Mouse (Mus musculus) neural tube, embryonic 11.5 days (tissue): ENCODE results near the gene Dazl. TPM values are rescaled to one million over a fixed set of nuclear protein-coding genes. Genes with fewer than 3 reads are reported as not detected.

Source experiments
- ATAC-seq: fragments of 200-750 bp; cut with Nextera tagmentation; 2 replicates; pipeline ENCODE4 v1.8.0; 2017; ENCODE audit warnings: moderate number of reproducible peaks, mild to moderate bottlenecking, moderate TSS enrichment, moderate library complexity; ENCODE audit not compliant: insufficient read depth, low FRiP score, low TSS enrichment
- DNase-seq: peaks from one replicate; pipeline ENCODE4 v3.0.0-alpha.2; 2015; ENCODE audit warnings: low spot score
- H3K27ac ChIP-seq: fragments of 300-500 bp; sonication (generic); 2 replicates; pipeline ENCODE4 v1.5.1; 2014; ENCODE audit warnings: low read depth, mild to moderate bottlenecking, low read length
- H3K27me3 ChIP-seq: fragments of 300-500 bp; sonication (generic); 2 replicates; pipeline ENCODE4 v1.6.1; 2014; ENCODE audit warnings: mild to moderate bottlenecking, low read length, mixed read lengths; ENCODE audit not compliant: control insufficient read depth, insufficient read depth
- H3K36me3 ChIP-seq: fragments of 300-500 bp; sonication (generic); 2 replicates; pipeline ENCODE4 v1.6.1; 2014; ENCODE audit warnings: mild to moderate bottlenecking, low read length, moderate library complexity, mixed read lengths; ENCODE audit not compliant: control insufficient read depth, insufficient read depth
- H3K4me1 ChIP-seq: fragments of 300-500 bp; sonication (generic); 2 replicates; pipeline ENCODE4 v1.6.1; 2014; ENCODE audit warnings: low read length, mixed read lengths; ENCODE audit not compliant: control insufficient read depth, insufficient read depth
- H3K4me2 ChIP-seq: fragments of 300-500 bp; sonication (generic); 2 replicates; pipeline ENCODE4 v1.6.1; 2014; ENCODE audit warnings: low read depth, mild to moderate bottlenecking, moderate library complexity
- H3K4me3 ChIP-seq: fragments of 300-500 bp; sonication (generic); 2 replicates; pipeline ENCODE4 v1.5.1; 2014; ENCODE audit warnings: low read depth, low read length
- H3K9ac ChIP-seq: fragments of 300-500 bp; sonication (generic); 2 replicates; pipeline ENCODE4 v1.6.1; 2014; ENCODE audit warnings: mild to moderate bottlenecking, low read length
- H3K9me3 ChIP-seq: fragments of 300-500 bp; sonication (generic); 2 replicates; pipeline ENCODE4 v1.6.1; 2016; ENCODE audit warnings: low read length; ENCODE audit not compliant: control insufficient read depth
- WGBS: fragments of 180-500 bp; shearing (Covaris S2); extraction: QIAGEN DNeasy Blood & Tissue Kit; methylation state at CpG from one replicate; pipeline ENCODE4 v1.1.7; 2014; 5-methylcytosine and 5-hydroxymethylcytosine counted together
- polyA plus RNA-seq: library from polyadenylated mRNA; unstranded; fragments of >200 nt; fragmentation: Nextera tagmentation; extraction: Ambion mirVana; gene quantifications from 2 replicates; pipeline ENCODE4 v1.2.1, GENCODE M21; 2014

Gene Dazl
- polyA plus RNA-seq, 1 experiment from 2014 or later: not detected

DNA sequence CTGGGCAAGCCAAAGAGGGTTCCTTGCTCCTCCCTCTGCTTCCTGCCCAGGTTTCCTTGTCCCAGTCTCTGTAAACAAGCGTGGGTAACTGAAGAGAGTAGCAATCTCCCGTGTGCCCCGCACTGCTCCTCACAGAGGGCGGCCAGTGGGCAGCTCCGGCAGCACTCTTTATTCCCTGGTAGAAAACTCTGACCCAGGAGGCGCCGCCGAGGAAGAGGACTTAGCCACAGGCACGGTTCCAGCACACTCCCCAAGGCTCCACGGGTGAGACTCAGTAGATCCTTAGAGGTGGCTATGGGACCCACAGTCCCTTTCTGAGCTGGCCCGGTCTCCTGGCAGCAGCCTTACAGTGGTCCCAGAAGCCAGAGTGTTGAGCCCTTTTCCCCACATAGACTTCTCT is 50.1 kb downstream of the Dazl start:
- Histone ChIP-seq H3K4me1 (no peaks in the 10 kb centered on the region), H3K4me3 (no peak overlapping the region), H3K9me3 (no peaks in the 10 kb centered on the region), H3K27ac (no peak overlapping the region), H3K27me3 (no peaks in the 10 kb centered on the region), H3K9ac (no peak overlapping the region), H3K4me2 (no peak overlapping the region), H3K36me3 (no peaks in the 10 kb centered on the region)
- WGBS: 90% methylated on average over 11 of the region's 11 CpGs
- DNase-seq: no peak
- ATAC-seq: no peak

DNA sequence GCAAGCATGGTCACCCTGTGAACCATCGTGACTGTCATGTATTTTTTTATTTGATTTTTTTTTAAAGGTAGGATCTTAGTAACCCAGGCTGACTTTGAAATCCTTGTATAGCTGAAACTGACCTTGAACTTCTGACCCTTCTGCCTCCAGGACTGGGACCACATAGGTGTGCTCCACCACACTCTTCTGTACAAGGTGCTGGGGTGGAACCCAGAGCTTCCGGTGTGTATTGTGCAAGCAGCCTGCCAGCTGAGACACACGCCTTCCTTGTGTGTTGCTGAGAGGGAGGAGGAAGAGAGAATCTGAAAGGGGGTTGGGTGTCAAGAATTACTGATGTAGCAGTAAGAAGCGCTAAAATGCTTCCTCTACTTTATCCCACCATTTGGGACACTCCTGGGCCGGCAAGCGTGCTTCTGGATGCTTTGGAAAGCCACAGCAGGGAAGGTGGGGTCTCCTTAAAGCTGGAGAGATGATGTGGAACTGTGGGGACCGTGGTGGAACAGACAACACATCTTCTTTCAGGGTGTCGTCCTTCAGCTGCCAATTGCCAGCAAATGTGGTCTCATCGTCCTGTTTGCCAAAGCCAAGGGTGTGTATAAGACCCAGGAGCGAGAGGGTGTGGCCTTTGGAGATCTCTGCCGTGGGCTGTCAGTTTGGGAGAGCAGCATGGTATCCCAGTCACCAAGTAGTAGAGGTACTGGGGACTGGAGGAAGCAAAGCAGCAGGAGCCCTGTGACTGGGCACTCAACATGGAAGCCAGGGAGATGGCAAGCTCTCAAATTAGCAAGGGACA is 55.4 kb downstream of the Dazl start:
- Histone ChIP-seq H3K9ac (no peak overlapping the region), H3K4me1 (no peaks in the 10 kb centered on the region), H3K4me3 (no peak overlapping the region), H3K4me2 (no peak overlapping the region), H3K27me3 (no peaks in the 10 kb centered on the region), H3K27ac (no peak overlapping the region), H3K36me3 (no peaks in the 10 kb centered on the region), H3K9me3 (no peaks in the 10 kb centered on the region)
- 67% methylated on average over 11 of the region's 11 CpGs for whole genome bisulfite sequencing
- DNase-seq: no peak
- ATAC-seq: no peak; the same call in 1 of the 2 replicates

DNA sequence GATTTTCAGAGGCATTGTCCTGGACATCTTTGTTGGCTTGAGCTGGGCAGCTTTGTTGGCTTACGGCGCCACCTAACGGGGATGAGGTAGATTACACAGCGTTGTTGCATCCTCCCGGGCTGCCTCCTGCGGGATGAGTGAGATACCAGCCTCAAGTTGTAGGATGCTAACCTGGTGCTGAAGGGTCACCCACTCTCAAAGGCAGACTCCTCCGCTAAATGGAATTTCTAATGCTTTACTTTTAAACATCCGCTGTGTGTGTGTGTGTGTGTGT is 56.1 kb downstream of the Dazl start:
- Histone ChIP-seq H3K9me3 (no peaks in the 10 kb centered on the region), H3K36me3 (no peaks in the 10 kb centered on the region), H3K9ac (peak overlapping the region; percentile 15; the same call in 1 of the 2 replicates), H3K4me1 (no peaks in the 10 kb centered on the region), H3K4me3 (no peak overlapping the region), H3K27me3 (no peaks in the 10 kb centered on the region), H3K27ac (no peak overlapping the region), H3K4me2 (no peak overlapping the region)
- ATAC-seq: peak; percentile 88
- peak; percentile 81 for DNase-seq
- WGBS: 5% methylated on average over 8 of the region's 8 CpGs

DNA sequence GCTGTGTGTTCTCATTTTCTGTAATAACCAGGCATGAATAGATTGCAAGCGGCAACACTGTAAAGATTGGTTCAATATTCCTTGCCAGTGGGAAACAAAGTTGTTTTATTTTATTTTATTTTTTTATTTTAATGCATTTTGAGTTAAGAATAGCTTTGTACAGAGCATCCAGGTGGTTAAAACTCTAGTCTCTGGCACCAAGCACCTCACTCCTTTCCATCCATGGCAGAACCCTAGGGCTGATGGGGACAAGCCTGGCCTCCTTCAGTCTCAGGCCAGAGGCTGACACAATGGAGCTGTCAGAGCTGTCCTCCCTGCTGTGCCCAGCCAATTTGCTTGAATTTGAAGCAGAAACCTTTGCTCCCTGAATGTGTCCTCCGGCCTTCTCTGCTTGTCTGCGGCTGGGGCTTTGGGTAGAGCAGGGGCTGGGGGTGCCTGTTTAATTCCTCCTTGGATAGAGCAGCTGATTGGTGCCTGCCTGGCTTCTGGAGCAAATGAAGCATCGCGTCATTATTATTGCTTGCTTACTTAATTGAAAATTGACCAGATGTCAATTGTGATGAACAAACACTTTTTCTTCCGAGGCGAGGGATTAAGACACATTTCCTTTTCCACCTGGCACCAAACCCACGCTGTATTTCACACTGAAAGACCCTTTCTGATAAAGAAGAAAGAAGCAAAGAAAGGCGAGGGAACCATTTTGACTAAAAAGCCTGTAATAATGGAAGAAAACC is 56.6 kb downstream of the Dazl start:
- Histone ChIP-seq H3K27ac (peak overlapping the region; percentile 60; the same call in 1 of the 2 replicates), H3K9me3 (no peaks in the 10 kb centered on the region), H3K4me3 (no peak overlapping the region), H3K9ac (peak overlapping the region; percentile 15; the same call in 1 of the 2 replicates), H3K36me3 (no peaks in the 10 kb centered on the region), H3K4me1 (no peaks in the 10 kb centered on the region), H3K4me2 (no peak overlapping the region), H3K27me3 (no peaks in the 10 kb centered on the region)
- peak; percentile 65 for DNase-seq
- ATAC-seq: peak; percentile 85
- WGBS: 40% methylated on average over 9 of the region's 9 CpGs

DNA sequence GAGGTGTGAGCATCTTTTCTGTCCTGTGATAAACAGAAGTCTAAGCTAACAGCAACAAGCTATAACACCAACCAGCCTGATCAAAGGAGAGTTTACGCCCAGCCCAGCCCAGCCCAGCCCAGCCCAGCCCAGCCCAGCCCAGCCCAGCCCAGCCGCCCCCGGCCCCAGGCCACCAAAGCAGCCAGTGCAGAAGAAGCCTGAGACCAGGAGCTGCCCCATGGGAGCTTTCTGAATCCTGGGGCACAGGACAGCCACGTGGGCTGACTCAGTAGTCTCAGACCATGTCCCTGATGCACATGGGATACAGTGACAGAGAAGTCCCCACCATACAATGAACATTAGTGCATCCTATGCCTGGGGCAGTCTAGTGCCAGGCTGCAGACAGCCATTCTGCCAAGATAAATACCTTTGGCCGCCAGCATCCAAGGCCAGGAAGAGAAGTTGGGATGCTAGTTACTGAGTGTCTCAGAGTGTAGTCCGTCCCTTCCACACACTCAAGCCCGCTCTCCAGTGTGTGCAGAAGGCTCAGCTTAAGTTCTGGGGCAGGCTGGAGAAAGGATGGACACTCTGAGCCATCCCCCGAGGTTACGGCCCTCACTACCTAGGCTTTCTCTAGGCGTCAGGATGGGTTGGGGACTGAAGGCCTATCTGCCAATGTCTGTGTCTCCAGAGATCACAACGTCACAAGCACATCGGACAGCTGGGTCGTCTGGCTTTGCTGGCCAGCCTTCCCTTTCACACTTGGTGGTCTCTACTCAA is 57.3 kb downstream of the Dazl start:
- Histone ChIP-seq H3K27me3 (no peaks in the 10 kb centered on the region), H3K9ac (no peak overlapping the region), H3K9me3 (no peaks in the 10 kb centered on the region), H3K36me3 (no peaks in the 10 kb centered on the region), H3K4me3 (no peak overlapping the region), H3K4me2 (no peak overlapping the region), H3K4me1 (no peaks in the 10 kb centered on the region), H3K27ac (no peak overlapping the region)
- DNase-seq (peak; percentile 30), ATAC-seq (peak; percentile 45)
- 44% methylated on average over 13 of the region's 13 CpGs for whole genome bisulfite sequencing

DNA sequence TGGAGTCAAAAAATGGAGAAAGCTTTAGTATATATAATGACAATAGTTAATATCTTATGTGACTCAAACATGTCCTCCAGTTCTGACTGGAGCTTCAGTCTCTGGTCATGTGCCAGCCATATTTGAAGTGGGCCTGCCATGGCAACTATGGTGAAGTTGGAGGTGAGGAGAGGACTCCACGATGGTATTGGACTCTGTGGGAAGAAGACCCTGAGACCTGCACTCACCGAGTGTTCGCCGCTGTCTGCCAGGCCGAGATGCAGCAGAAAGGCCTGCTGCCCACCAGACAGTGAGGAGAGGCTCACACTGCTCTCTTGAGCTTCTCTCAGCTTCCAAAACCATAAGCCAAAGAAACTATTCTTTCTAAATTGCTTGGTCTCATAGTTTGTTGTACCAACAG is 59.5 kb downstream of the Dazl start:
- H3K27me3 ChIP-seq: no peaks in the 10 kb centered on the region
- H3K9ac ChIP-seq: no peak overlapping the region
- 90% methylated on average over 5 of the region's 5 CpGs for WGBS
- no peaks in the 10 kb centered on the region for H3K36me3 ChIP-seq
- no peaks in the 10 kb centered on the region for H3K9me3 ChIP-seq
- H3K4me3 ChIP-seq: no peak overlapping the region
- DNase-seq (no peak), ATAC-seq (no peak)
- H3K4me2 ChIP-seq: no peak overlapping the region
- no peaks in the 10 kb centered on the region for H3K4me1 ChIP-seq
- no peak overlapping the region for H3K27ac ChIP-seq

DNA sequence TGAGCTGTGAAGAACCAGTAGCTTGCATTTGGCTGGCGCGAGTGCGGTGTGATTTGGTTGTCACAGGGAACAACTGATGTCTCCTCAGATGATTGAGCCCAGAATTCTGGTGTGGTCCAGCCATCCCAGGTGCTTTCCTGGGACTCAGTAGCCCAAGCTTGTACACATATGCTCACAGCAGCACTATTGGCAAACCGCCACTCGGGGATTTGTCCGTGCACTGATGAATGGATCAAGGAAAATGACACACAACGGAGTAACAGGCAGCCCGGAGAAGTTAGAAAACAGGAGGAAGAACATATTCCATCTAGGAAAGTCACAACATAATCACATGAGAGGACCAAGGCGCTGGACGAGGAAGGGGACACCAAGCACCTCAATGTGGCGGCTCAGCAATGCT is 60.6 kb downstream of the Dazl start:
- H3K9ac ChIP-seq: no peak overlapping the region
- ATAC-seq (no peak), DNase-seq (no peak)
- 91% methylated on average over 11 of the region's 11 CpGs for WGBS
- no peaks in the 10 kb centered on the region for H3K36me3 ChIP-seq
- H3K27ac ChIP-seq: no peak overlapping the region
- H3K4me1 ChIP-seq: no peaks in the 10 kb centered on the region
- H3K27me3 ChIP-seq: no peaks in the 10 kb centered on the region
- H3K4me3 ChIP-seq: no peak overlapping the region
- no peak overlapping the region for H3K4me2 ChIP-seq
- H3K9me3 ChIP-seq: no peaks in the 10 kb centered on the region

DNA sequence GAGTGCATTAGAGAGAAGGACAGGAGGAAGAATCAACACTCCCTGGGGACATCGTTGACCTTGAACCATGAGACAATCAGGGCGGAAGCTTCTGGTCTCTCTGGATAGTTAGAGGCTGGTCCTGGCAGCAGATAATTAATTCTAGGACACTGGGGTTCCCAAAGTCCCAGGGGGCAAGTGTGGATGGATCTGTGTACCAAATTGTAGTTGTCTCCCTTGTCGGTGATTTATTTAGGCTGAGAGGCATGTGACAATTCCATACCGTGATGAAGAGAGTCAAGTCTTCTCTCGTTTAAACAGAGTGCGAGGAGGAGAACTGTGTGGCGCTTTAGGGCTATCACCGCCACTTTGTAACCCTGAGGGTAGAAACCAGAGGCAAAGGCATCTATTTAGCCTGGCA is 62.2 kb downstream of the Dazl start:
- 81% methylated on average over 8 of the region's 8 CpGs for WGBS
- DNase-seq (no peak), ATAC-seq (no peak)
- H3K9me3 ChIP-seq: no peaks in the 10 kb centered on the region
- H3K27me3 ChIP-seq: no peaks in the 10 kb centered on the region
- no peak overlapping the region for H3K27ac ChIP-seq
- H3K4me2 ChIP-seq: no peak overlapping the region
- no peaks in the 10 kb centered on the region for H3K36me3 ChIP-seq
- H3K4me1 ChIP-seq: no peaks in the 10 kb centered on the region
- no peak overlapping the region for H3K9ac ChIP-seq
- H3K4me3 ChIP-seq: no peak overlapping the region
